1 mouse cellular context compared by ENCODE assay signal in the genomic region with DNA sequence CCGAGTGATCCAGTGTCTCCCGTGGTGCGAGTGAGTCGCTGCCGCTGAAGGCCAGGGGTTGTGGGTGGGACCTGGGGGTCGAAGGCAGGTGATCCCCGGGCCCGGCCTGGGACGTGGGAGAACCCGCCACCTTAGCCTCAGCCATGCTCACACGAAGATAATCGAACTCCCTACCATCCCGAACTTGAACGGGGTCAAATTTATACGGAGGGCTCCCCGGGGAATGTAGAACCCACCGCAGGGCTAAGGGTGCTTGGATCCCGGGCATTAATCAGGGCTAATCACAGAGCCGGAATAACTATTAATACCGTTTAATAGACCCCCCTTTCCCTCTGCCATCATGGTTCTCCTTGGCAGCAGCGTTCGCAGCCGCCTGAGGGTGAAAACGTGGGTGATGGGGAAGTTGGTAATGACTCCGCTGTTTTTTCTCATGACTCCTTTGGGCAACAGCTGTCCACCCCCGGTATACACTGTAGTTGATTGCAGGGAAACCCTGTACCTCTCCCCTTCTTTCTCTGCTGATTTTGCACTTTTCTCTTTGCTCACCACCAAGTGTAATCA.
TF ChIP-seq lines count a peak whose summit lies in the region.

No protein-coding gene starts in this region.

TF ChIP-seq in CH12.LX, 34 proteins besides CTCF, POLR2A, EP300 and RAD21 (continued from another document):
- TF ChIP-seq MXI1 (IDR thresholded peaks at IDR 0.05; ENCODE audit: low read depth, low read length) = peak; percentile 67
- no peak for TF ChIP-seq KAT2A (IDR thresholded peaks at IDR 0.05; ENCODE audit: insufficient replicate concordance, low read length)
- TF ChIP-seq SIN3A (IDR thresholded peaks at IDR 0.05; ENCODE audit: low read length) = peak; percentile 84
